Mouse (Mus musculus) CH12F3 (cell line): ENCODE measurements around the gene Cep19.

ENCODE experiments used
- in situ Hi-C: fragments of 300-500 bp; cut with MboI; formaldehyde crosslinking; loops from 2 replicates; pipeline ENCODE4 v1.14.3; 2020; ENCODE audit warnings: low sequenced_read_pairs

Cep19 gene

GRCm38 (mm10) chr16:32143766-32144165, 44.2 kb downstream of the Cep19 start:
- in situ Hi-C loops = no loop called here

DNA sequence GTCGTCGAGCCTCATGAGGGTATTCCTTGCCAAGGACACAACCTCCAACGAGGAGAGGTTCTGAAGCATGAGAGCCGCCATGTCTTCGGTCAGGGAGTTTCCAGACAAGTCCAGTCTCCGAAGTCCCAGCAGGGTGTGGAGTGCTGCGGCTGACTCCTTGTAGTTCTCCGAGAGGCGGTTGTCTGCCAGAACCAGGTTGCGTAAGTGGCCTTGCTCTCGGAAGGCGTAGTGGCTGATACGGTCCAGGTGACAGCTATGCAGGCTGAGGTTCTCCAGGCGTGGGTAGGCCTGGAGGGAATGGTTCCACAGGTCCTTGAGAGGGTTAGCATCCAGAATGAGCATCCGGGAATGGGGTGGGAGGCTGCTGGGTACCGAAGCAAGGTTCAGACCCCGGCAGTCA, 45.0 kb downstream of the Cep19 start:
- in situ Hi-C loops = no loop called here

- in situ Hi-C loops = no loop called here
Observed at GRCm38 (mm10) chr16:32147589-32148207, 48.1 kb downstream of the Cep19 start.

GRCm38 (mm10) chr16:32153976-32154375, 54.4 kb downstream of the Cep19 start:
- in situ Hi-C loops = no loop called here

GRCm38 (mm10) chr16:32154437-32154836, 54.8 kb downstream of the Cep19 start:
- in situ Hi-C loops = no loop called here

DNA sequence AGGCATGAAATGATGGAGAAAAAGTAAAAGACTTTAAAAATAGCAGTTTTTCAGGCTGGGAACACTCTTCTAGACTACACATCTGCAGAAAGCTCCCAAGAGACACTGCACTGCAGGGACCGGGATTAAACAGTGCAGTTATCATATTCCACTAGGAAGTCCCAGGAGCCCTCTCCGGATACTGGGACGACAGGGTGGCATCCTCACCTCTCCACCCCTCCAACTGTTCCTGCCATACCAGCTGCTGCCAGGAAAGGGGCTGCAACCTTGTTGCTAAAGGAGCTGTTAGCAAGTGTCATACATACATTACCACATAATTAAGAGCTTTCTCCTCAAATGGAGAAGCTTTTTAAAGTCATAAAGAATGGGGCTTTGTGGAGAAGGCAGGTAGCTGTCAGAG, 57.1 kb downstream of the Cep19 start:
- in situ Hi-C loops = no loop called here

DNA sequence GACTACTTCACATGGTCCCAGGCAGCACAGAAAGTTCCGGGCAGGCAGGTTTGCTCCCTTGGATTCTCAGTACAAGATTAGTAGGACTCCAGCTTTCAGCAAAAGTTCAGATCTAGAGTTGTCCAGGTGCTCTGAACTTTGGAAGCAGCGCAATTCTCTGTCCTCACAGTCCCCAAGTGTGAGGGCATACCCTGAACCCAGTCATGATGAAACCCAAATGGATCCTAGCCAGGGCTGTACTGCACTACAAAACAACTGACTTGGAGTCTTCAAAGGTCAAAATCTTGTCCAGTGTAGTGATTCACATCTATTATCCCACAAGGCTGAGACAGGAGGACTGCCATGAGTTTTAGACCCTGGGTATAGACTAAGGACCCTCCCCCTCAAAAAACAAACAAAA, 57.8 kb downstream of the Cep19 start:
- in situ Hi-C loops = no loop called here
